Mouse (Mus musculus) erythroblast, embryonic 14.5 days (primary cell): ENCODE data around the gene Snx15.

Experiments used
- GATA1 ChIP-seq: IDR thresholded peaks from 2 replicates; pipeline ENCODE4 v1.6.1; 2012; ENCODE audit warnings: low read length, inconsistent platforms, mixed read lengths
- TAL1 ChIP-seq: IDR thresholded peaks from 3 replicates; pipeline ENCODE4 v1.6.1; 2012; ENCODE audit warnings: low read length, inconsistent platforms, mixed read lengths

- TF ChIP-seq GATA1 (no peak), TAL1 (no peak)
Observed at GRCm38 (mm10) chr19:6101186-6101585, 26.9 kb downstream of the Snx15 start.
